Mouse (Mus musculus): ENCODE measurements around the gene Galk1.

The Galk1 gene

GRCm38 (mm10) chr11:116014821-116015220, 2.3 kb upstream of the Galk1 start:
- in situ Hi-C loops (cut with MboI, MseI), result no loop called here

- in situ Hi-C loops (cut with MboI, MseI), result no loop called here
These were observed 824 bp downstream of the Galk1 start for GRCm38 (mm10) chr11:116011529-116012261.

DNA sequence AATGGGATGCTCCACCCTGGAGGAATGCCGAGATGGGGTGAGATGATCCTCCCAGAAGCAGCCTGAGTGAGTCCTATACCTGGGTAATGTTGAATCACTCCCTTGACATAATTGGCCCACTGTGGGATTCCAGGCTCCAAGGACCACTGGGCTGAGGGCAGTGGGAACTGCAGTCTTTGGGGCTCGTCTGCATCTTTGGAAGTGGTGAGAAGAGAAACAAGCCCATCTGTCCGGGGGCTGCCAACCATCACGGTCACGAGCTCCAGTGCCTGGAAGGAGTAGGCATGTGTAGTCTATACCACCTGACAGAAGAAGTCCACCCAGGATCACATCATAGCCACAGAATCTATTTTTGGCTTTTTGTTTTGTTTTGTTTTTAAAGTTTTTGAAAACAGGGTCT, 1.6 kb downstream of the Galk1 start:
- in situ Hi-C loops (cut with MboI, MseI), result no loop called here

- in situ Hi-C loops (cut with MboI, MseI), result no loop called here
These were observed 2.4 kb downstream of the Galk1 start for GRCm38 (mm10) chr11:116010146-116010545.

DNA sequence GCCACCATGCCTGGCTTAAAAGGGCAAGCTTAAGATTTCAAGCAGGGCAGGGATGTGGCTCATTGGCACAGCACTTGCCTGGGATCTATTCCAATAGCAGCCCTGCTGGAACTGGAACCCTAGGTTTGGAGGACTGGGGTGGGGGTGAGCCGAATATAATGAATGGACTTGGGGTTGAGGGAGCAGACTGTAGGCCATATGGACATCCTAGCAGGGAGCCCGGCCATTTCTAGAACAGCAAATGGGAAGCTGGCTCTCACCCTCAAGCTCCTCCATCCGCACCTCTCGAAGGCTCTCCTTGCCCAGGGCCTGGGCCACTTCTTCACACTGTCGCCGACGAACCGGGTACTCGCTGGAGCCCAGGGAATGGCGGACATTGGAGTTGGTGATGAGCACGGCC, 2.9 kb downstream of the Galk1 start:
- in situ Hi-C loops (cut with MboI, MseI), result no loop called here

- in situ Hi-C loops (cut with MboI, MseI), result no loop called here
These were observed 3.6 kb downstream of the Galk1 start for GRCm38 (mm10) chr11:116008832-116009375.

DNA sequence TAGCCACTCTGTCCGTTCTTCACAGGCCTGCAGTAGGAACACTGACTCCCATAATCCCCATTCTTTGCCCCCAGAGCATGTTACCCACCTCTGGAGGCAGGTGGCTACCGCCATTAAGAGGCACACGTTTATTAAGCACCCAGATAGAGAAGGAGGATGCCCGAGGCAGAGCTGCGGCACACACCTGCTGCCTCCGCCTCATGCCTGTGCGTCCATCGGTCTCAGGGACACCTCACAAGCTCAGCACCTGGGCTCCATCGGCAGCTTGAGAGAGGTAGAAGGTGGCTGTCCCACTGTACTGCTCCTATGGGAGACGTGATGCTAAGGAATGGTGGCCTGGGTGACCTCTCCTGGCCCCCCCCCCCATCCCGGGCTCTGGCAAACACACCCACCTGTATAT, 4.1 kb downstream of the Galk1 start:
- in situ Hi-C loops (cut with MboI, MseI), result no loop called here

- in situ Hi-C loops (cut with MboI, MseI), result no loop called here
These were observed 5.2 kb downstream of the Galk1 start for GRCm38 (mm10) chr11:116007095-116007850.

DNA sequence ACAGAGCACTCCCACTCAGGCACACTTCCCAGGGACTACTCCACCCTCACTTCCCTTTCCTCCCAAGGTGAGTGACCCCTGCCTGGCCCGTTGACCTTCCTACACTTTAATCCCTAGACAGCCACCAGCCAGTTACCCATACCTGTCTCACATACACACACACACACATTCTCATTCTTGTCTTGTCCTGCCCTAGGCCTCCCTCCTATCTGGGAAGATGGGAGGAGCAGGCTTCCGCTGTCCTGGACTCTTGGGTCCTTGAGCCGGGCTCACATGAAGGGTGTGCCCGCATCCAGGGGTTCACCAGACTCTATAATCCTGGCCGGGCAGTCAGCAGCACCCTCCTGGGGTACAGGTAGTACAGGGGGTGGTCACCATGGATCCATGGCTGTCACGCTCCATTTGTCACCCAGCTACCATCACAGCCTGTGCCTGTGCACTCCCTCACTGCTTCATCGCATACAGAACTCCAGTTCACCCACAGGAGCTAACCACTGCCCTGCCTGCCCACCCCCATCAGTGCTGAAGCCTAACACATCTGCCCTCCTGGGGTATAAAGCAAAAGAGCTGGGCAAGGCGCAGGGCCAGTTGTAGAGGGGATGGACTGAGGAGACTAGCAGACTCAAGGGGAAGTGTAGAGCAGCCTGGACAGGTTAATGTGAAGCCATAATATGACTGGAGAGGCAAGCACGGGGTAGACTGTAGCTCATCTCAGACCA, 6.7 kb downstream of the Galk1 start:
- in situ Hi-C loops (cut with MboI, MseI), result no loop called here

DNA sequence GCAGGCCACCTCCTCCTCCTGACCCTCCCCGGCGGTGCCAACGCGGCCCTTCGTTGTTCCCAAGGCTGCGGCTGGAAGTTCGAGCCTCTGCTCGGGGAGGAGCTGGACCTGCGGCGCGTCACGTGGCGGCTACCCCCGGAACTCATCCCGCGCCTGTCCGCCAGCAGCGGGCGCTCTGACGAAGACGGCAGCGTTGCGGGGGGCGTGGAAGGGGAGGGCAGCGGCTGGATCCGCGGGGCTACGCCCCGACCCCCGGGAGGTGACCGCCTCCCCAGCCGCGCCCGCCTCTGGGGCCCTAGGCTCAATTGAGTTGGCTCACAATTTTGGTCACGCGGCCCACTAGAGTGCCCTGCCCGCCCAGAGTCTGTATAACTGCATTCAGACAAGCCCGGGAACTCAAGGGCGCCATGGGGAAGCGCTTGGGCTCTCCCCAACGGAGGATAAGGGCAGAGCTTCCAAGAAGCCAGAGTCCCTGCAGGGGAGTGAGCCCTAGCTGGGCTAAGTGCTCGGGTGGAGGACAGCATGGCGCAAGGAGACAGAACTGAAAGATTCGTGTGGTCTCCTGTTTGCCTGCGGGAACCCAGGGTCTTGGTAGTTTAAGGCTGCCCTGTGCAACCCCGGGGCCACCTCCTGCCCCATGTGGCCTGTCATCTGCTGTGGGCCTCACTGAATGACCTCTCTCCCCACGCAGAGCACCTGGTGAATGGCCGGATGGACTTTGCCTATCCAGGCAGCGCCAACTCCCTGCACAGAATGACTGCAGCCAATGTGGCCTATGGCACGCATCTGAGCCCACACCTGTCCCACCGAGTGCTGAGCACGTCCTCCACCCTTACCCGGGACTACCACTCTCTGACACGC, 7.4 kb downstream of the Galk1 start:
- in situ Hi-C loops (cut with MboI, MseI), result no loop called here

DNA sequence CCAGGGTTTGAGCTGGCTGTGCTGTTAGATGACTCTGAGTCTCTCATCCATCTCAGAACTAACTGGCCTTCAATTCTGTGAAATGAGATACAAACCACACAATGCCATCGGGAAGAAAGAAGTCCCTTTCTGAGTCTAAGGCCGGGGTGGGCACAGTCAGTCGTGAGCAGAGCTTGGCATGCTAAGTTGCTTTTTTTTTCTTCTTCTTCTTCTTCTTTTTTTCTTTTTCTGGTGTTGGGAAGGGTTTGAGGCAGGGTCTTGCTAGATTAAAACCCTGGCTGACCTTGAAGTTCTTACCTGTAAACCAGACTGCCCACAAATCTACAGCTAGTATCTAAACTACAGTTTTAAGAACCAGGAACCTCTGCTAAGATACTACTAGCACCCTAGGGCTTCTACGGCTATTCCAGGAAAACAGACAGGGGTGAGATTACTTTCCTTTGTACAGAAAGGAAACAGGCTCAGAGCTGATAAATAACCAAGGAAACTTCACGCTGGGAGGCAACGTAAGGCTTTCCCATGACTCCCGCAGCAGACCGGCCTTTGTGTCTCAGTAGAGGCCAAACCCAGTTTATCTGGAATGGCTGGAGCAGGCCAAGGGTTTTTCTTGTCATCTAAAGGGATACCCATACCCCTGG, 8.2 kb downstream of the Galk1 start:
- in situ Hi-C loops (cut with MboI, MseI), result no loop called here

DNA sequence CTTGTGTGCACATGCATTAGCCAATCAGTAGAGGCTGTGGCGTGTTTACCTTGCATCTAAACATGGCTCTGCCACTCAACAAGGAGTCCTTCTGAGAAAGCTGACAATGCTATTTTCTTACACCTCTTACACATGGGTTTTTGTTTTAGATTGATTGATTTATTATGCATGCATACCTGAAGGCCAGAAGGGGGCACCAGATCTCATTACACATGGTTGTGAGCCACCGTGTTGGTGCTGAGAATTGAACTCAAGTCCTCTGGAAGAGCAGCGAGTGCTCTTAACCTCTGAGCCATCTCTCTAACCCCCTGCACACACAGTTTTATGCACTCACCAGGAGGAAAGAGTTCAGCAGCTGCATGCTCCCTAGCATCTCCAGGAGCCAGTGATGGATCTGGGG, 9.6 kb downstream of the Galk1 start:
- in situ Hi-C loops (cut with MboI, MseI), result no loop called here

DNA sequence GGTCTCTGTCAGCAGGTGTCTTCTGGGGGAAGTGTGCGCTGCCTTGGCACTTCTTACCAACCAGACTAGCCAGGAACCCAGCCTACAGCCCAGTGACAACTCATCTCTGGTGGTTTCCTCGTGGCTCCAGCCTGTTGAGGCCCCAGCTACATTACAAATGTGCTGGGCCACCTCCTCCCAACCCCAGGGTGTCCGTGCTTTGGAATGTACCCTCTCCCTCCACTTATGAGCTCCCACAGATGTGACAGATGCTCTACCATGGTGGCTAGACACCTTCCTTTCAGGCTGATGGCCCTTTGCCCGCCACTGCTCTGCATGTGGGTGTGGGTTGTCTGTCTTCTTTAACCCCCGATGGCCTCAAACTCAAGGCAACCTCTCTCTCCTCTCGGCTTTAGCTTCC, 10.8 kb downstream of the Galk1 start:
- in situ Hi-C loops (cut with MboI, MseI), result no loop called here

DNA sequence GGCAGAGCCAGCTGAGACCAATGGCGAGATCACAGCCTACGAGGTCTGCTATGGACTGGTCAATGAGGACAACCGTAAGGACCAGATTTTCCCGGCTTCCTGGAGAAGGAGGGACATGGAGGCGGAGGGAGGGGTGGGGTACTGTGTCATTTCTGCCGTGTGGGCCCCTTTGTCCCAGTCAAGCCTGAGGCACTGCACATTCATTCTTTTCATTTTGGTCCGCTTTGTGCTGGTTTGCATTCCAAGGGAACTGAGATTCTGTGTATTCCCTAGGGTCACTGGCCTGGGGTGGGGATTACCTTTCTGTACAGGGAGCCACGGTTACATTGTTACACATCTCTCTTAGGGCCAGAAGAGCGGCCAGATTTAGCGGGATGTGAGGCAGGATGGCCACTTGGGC, 11.9 kb downstream of the Galk1 start:
- in situ Hi-C loops (cut with MboI, MseI), result no loop called here

GRCm38 (mm10) chr11:115999538-116000143, 12.9 kb downstream of the Galk1 start:
- in situ Hi-C loops (cut with MboI, MseI), result loop anchor here in 1 of 2 experiments (10.0 kb wide), 1 partner anchor 55 kb away; no protein-coding TSS in a partner anchor

DNA sequence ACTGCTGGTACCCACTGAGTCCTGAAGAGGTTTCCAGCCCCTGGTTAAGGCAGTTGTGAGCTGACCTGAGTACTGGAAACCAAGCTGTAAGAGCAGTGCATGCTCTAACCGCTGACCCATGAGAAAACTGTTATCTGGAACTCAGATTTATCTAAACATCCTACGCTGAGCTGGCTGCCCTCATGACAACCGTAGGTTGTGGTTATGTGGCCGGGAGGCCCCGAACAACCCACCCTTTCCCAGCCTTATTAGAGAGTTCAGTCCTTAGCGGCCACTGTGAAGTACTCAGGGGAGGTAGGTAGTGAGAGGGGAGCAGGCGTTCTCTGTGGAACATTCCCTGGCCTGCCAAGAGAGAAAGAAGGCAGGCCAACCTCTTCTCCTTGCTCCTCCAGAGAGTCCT, 13.5 kb downstream of the Galk1 start:
- in situ Hi-C loops (cut with MboI, MseI), result loop anchor here in 1 of 2 experiments (10.0 kb wide), 1 partner anchor 54 kb away; no protein-coding TSS in a partner anchor

- in situ Hi-C loops (cut with MboI, MseI), result loop anchor here in 1 of 2 experiments (10.0 kb wide), 1 partner anchor 53 kb away; no protein-coding TSS in a partner anchor
These were observed 14.9 kb downstream of the Galk1 start for GRCm38 (mm10) chr11:115997662-115998061.

GRCm38 (mm10) chr11:115997047-115997446, 15.5 kb downstream of the Galk1 start:
- in situ Hi-C loops (cut with MboI, MseI), result loop anchor here in 1 of 2 experiments (10.0 kb wide), 1 partner anchor 52 kb away; no protein-coding TSS in a partner anchor

DNA sequence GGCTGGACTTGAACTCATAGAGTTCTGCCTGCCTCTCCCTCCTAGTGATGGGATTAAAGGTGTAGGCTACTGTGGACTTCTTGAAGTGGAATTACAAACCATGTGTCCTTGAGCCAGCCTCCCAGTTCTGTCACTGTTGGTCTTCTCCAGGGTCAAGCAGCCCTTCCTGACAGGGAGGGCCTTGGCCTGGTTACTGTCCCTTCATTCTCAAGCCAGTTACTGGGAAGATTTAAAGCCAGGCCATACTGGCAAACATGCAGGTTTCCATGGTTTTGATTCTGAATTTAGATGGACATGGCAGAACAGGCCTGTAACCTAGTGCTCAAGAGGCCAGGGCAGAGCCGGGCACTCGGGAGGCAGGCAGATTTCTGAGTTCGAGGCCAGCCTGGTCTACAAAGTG, 17.3 kb downstream of the Galk1 start:
- in situ Hi-C loops (cut with MboI, MseI), result loop anchor here in 1 of 2 experiments (10.0 kb wide), 1 partner anchor 50 kb away; no protein-coding TSS in a partner anchor

DNA sequence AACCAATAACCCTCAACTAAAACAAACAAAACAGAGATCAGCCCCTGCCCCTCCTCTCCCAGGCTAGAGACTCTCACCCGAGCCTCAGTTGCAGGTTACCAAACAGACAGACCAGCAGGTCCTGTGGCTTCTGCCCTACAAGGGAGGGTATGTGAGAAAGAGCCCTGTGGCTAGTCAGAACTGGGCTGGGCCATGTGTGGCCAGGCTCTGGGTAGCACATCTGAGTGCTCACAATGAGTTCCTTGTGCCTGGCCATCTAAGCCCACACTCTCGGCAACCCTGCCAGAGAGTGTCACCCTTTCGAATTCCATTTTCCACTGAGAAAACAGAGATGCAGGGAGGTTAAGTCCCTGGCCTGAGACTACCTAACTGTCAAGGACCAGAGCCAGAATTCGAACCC, 20.4 kb downstream of the Galk1 start:
- in situ Hi-C loops (cut with MboI, MseI), result loop anchor here in 1 of 2 experiments (10.0 kb wide), 1 partner anchor 47 kb away; no protein-coding TSS in a partner anchor

All from T-helper 17 cell (primary cell).